Mouse (Mus musculus): ENCODE measurements around the gene Olfr631. TPM values are rescaled to one million over a fixed set of nuclear protein-coding genes. Genes with fewer than 3 reads are reported as not detected.

The Olfr631 gene
- polyA plus RNA-seq (2014; fragmentation: Nextera tagmentation; extraction: Ambion mirVana), result not detected in 2 replicates

DNA sequence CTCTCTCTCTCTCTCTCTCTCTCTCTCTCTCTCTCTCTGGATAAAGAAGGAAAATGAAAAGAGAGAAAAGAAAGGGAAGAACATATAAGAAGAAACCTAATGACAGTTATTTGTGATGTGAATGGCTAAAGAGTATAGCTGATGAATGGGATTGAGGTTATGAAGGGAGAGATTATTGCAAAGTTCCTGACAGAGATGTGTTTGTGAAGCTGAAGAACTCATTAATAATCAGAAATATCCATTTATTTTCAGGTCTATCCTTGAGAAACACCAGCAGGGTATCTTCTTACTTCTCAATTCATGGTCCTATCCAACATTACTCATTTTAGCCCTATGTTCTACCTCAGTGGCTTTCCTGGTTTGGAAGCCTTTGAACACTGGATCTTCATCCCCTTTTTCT, at the start of gene Olfr631:
Olfr631 (plus strand) TSS at position 301 of the 400 bp plus-strand sequence.
- H3K9ac ChIP-seq (ENCODE audit: low read length), result no peak within 1 kb of the TSS
- no peak within 1 kb of the TSS for H3K4me2 ChIP-seq (ENCODE audit: low read length)
- H3K4me3 ChIP-seq (ENCODE audit: low read depth, low read length), result no peak within 1 kb of the TSS
- no peaks in the 10 kb centered on the region for H3K9me3 ChIP-seq (ENCODE audit: control insufficient read depth, low read length)
- no peaks in the 10 kb centered on the region for H3K36me3 ChIP-seq (ENCODE audit: control insufficient read depth, insufficient read depth, low read length)
- H3K4me1 ChIP-seq (replicated peaks; ENCODE audit: control insufficient read depth, insufficient read depth, low read length), result no peaks in the 10 kb centered on the region
- DNase-seq (ENCODE audit: low spot score) (no peak), ATAC-seq (replicated peaks; ENCODE audit: low FRiP score, low TSS enrichment, low read depth) (no peak)
- H3K27me3 ChIP-seq (replicated peaks; ENCODE audit: control insufficient read depth, insufficient read depth, low read length), result no peaks in the 10 kb centered on the region
- no peak within 1 kb of the TSS for H3K27ac ChIP-seq (ENCODE audit: low read depth)

- DNase-seq (ENCODE audit: low spot score) (no peak), ATAC-seq (replicated peaks; ENCODE audit: low FRiP score, low TSS enrichment, low read depth) (no peak)
- no peak within 1 kb of the TSS for H3K27ac ChIP-seq (ENCODE audit: low read depth)
- H3K27me3 ChIP-seq (replicated peaks; ENCODE audit: control insufficient read depth, insufficient read depth, low read length), result no peaks in the 10 kb centered on the region
- no peak within 1 kb of the TSS for H3K4me3 ChIP-seq (ENCODE audit: low read depth, low read length)
- H3K9ac ChIP-seq (ENCODE audit: low read length), result no peak within 1 kb of the TSS
- no peak within 1 kb of the TSS for H3K4me2 ChIP-seq (ENCODE audit: low read length)
- no peaks in the 10 kb centered on the region for H3K36me3 ChIP-seq (ENCODE audit: control insufficient read depth, insufficient read depth, low read length)
- H3K4me1 ChIP-seq (replicated peaks; ENCODE audit: control insufficient read depth, insufficient read depth, low read length), result no peaks in the 10 kb centered on the region
- H3K9me3 ChIP-seq (ENCODE audit: control insufficient read depth, low read length), result no peaks in the 10 kb centered on the region
Measured at GRCm38 (mm10) chr7:103886152-103886551, 42.5 kb upstream of the Olfr631 start, which contains the start of gene Olfr66. TSS of gene Olfr66 (minus strand) at chr7:103886252.

GRCm38 (mm10) chr7:103894385-103894784, 34.2 kb upstream of the Olfr631 start, which contains the start of gene Olfr64:
TSS of gene Olfr64 (minus strand) at chr7:103894485.
- no peak for DNase-seq (ENCODE audit: low spot score)
- Histone ChIP-seq H3K9ac (ENCODE audit: low read length) (no peak within 1 kb of the TSS), H3K4me3 (ENCODE audit: low read depth, low read length) (no peak within 1 kb of the TSS), H3K9me3 (ENCODE audit: control insufficient read depth, low read length) (no peaks in the 10 kb centered on the region), H3K27ac (ENCODE audit: low read depth) (no peak within 1 kb of the TSS), H3K36me3 (ENCODE audit: control insufficient read depth, insufficient read depth, low read length) (no peaks in the 10 kb centered on the region), H3K4me1 (replicated peaks; ENCODE audit: control insufficient read depth, insufficient read depth, low read length) (no peaks in the 10 kb centered on the region), H3K4me2 (ENCODE audit: low read length) (no peak within 1 kb of the TSS), H3K27me3 (replicated peaks; ENCODE audit: control insufficient read depth, insufficient read depth, low read length) (no peaks in the 10 kb centered on the region)
- no peak for ATAC-seq (replicated peaks; ENCODE audit: low FRiP score, low TSS enrichment, low read depth)
- 79% methylated on average over 1 of the region's 1 CpGs for WGBS

GRCm38 (mm10) chr7:103903187-103903586, 25.4 kb upstream of the Olfr631 start, which contains the start of gene Olfr65:
TSS of gene Olfr65 (plus strand) at chr7:103903487.
- DNase-seq (ENCODE audit: low spot score) (no peak), ATAC-seq (replicated peaks; ENCODE audit: low FRiP score, low TSS enrichment, low read depth) (no peak)
- Histone ChIP-seq H3K4me3 (ENCODE audit: low read depth, low read length) (no peak within 1 kb of the TSS), H3K4me1 (replicated peaks; ENCODE audit: control insufficient read depth, insufficient read depth, low read length) (no peaks in the 10 kb centered on the region), H3K36me3 (ENCODE audit: control insufficient read depth, insufficient read depth, low read length) (no peaks in the 10 kb centered on the region), H3K27me3 (replicated peaks; ENCODE audit: control insufficient read depth, insufficient read depth, low read length) (no peaks in the 10 kb centered on the region), H3K9me3 (ENCODE audit: control insufficient read depth, low read length) (no peaks in the 10 kb centered on the region), H3K9ac (ENCODE audit: low read length) (no peak within 1 kb of the TSS), H3K4me2 (ENCODE audit: low read length) (no peak within 1 kb of the TSS), H3K27ac (ENCODE audit: low read depth) (no peak within 1 kb of the TSS)
- 69% methylated on average over 2 of the region's 2 CpGs for WGBS

DNA sequence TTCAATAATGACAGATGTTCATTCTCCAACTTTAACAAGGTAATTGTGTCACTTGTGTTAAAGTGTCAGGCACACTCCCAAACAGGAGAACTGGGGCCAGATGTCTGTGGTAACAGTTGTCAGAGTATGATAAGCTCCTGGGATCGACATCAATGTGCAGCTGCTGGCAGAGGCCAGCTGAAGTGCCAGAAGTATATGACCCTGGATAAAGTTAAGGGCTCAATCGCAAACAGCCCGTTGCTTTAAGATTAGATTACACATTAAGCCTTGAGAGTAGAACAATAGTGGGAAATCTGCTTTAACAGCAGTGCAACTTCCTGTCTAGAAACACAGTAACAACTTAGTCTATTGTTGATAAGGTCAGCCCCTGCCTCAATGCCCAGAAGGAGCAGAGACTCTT, 18.6 kb upstream of the Olfr631 start:
- ATAC-seq (replicated peaks; ENCODE audit: low FRiP score, low TSS enrichment, low read depth), result no peak
- H3K9me3 ChIP-seq (ENCODE audit: control insufficient read depth, low read length), result no peaks in the 10 kb centered on the region
- DNase-seq (ENCODE audit: low spot score), result no peak
- H3K4me1 ChIP-seq (replicated peaks; ENCODE audit: control insufficient read depth, insufficient read depth, low read length), result no peaks in the 10 kb centered on the region
- no peak overlapping the region for H3K4me2 ChIP-seq (ENCODE audit: low read length)
- no peak overlapping the region for H3K9ac ChIP-seq (ENCODE audit: low read length)
- no peaks in the 10 kb centered on the region for H3K36me3 ChIP-seq (ENCODE audit: control insufficient read depth, insufficient read depth, low read length)
- no peaks in the 10 kb centered on the region for H3K27me3 ChIP-seq (replicated peaks; ENCODE audit: control insufficient read depth, insufficient read depth, low read length)
- no peak overlapping the region for H3K4me3 ChIP-seq (ENCODE audit: low read depth, low read length)
- H3K27ac ChIP-seq (ENCODE audit: low read depth), result no peak overlapping the region
- WGBS, result 22% methylated on average over 3 of the region's 3 CpGs

DNA sequence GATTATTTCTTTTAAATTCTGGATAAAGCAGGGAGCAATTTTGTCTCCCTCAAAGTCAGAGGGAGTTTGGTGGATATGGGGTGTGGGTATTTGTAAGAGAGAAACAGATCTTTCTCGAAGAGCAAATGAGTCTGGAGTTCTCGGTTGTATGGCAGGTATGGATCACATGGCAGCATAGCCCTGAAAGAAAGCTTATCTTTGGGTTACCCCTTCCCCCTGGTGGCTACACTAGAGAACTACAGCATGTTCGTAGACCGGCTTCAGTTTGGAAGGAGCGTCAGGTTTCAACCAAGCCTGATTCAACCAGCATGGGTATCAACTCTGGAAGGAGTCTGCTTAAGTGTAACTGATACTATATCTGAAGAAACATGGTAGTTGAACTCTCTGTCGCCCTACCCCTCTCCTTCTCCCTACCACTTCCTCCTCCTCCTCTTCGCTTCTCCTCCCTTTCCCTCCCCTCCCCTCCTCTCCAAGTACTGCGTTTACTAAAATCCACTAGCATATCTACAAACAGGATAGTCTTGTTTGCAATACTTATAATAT, 15.6 kb upstream of the Olfr631 start:
- DNase-seq (ENCODE audit: low spot score) (no peak), ATAC-seq (replicated peaks; ENCODE audit: low FRiP score, low TSS enrichment, low read depth) (no peak)
- H3K4me3 ChIP-seq (ENCODE audit: low read depth, low read length), result no peak overlapping the region
- no peaks in the 10 kb centered on the region for H3K36me3 ChIP-seq (ENCODE audit: control insufficient read depth, insufficient read depth, low read length)
- H3K9me3 ChIP-seq (ENCODE audit: control insufficient read depth, low read length), result no peaks in the 10 kb centered on the region
- H3K9ac ChIP-seq (ENCODE audit: low read length), result no peak overlapping the region
- H3K4me1 ChIP-seq (replicated peaks; ENCODE audit: control insufficient read depth, insufficient read depth, low read length), result no peaks in the 10 kb centered on the region
- no peak overlapping the region for H3K4me2 ChIP-seq (ENCODE audit: low read length)
- no peaks in the 10 kb centered on the region for H3K27me3 ChIP-seq (replicated peaks; ENCODE audit: control insufficient read depth, insufficient read depth, low read length)
- H3K27ac ChIP-seq (ENCODE audit: low read depth), result no peak overlapping the region
- WGBS, result 38% methylated on average over 8 of the region's 8 CpGs

DNA sequence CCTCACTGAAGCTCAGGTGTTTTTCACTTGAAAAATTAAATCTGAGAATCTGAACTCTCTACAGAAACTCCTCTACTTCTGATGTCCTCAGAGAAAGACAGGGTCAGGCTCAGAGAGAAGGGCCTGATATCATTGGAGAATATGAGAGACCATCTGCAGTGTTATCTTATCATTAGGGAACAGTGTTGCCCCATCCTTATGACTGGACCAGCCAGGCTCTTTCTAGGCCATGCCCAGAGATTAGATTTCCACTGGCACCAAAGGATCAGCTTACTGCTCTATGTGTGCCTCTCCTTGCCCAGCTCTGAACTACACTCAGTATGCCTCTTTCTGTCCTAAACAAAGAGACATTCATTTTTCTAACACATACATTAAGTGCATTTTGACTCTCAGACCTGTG, 13.3 kb upstream of the Olfr631 start:
- H3K4me3 ChIP-seq (ENCODE audit: low read depth, low read length), result no peak overlapping the region
- H3K9ac ChIP-seq (ENCODE audit: low read length), result no peak overlapping the region
- no peak overlapping the region for H3K27ac ChIP-seq (ENCODE audit: low read depth)
- no peak for ATAC-seq (replicated peaks; ENCODE audit: low FRiP score, low TSS enrichment, low read depth)
- DNase-seq (ENCODE audit: low spot score), result no peak
- H3K9me3 ChIP-seq (ENCODE audit: control insufficient read depth, low read length), result no peaks in the 10 kb centered on the region
- no peaks in the 10 kb centered on the region for H3K36me3 ChIP-seq (ENCODE audit: control insufficient read depth, insufficient read depth, low read length)
- H3K27me3 ChIP-seq (replicated peaks; ENCODE audit: control insufficient read depth, insufficient read depth, low read length), result no peaks in the 10 kb centered on the region
- H3K4me1 ChIP-seq (replicated peaks; ENCODE audit: control insufficient read depth, insufficient read depth, low read length), result no peaks in the 10 kb centered on the region
- H3K4me2 ChIP-seq (ENCODE audit: low read length), result no peak overlapping the region

DNA sequence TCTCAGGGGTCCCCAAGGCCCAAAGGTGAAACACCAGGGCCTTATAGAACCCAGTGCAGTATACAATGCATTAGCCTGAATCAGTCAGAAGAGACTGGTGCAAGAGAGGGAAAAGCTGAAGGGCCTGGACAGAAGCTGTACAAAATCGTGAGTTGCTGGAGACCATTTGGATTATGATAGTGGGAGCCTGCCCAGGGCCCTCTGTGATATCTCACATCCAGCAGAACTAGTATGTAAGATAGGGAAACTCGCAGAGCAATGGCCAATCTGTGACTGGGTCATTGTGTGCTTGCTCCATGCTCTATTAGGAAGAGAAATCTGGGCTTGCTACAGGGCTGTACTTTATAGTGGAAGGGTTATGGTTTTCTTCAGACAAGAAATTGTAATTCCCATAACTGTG, 5.6 kb downstream of the Olfr631 start, which contains the start of gene Olfr632:
Olfr632 (plus strand) TSS at position 84 of the 400 bp plus-strand sequence.
- H3K4me1 ChIP-seq (replicated peaks; ENCODE audit: control insufficient read depth, insufficient read depth, low read length), result no peaks in the 10 kb centered on the region
- no peaks in the 10 kb centered on the region for H3K36me3 ChIP-seq (ENCODE audit: control insufficient read depth, insufficient read depth, low read length)
- ATAC-seq (replicated peaks; ENCODE audit: low FRiP score, low TSS enrichment, low read depth), result no peak
- no peak within 1 kb of the TSS for H3K4me2 ChIP-seq (ENCODE audit: low read length)
- H3K4me3 ChIP-seq (ENCODE audit: low read depth, low read length), result no peak within 1 kb of the TSS
- H3K27me3 ChIP-seq (replicated peaks; ENCODE audit: control insufficient read depth, insufficient read depth, low read length), result no peaks in the 10 kb centered on the region
- 75% methylated on average over 2 of the region's 2 CpGs for WGBS
- no peak for DNase-seq (ENCODE audit: low spot score)
- H3K27ac ChIP-seq (ENCODE audit: low read depth), result no peak within 1 kb of the TSS
- H3K9ac ChIP-seq (ENCODE audit: low read length), result no peak within 1 kb of the TSS
- H3K9me3 ChIP-seq (ENCODE audit: control insufficient read depth, low read length), result no peaks in the 10 kb centered on the region

DNA sequence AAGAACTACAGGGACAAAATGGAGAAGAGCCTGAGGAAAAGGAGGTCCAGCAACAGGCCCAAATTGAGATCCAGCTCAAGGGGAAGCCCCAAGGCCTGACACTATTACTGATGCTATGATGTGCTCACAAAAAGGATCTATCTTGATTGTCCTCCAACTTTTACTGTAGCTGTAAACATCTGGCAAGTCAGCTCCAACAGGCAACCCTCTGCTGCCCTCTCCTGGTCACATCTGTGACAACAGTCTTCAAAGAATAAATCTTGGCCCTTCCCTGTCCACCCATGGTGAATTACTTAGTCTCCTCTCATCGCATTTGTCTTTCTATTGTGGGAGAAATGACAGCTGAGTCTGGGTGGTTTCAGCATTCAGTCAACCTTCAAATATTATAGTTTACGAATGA, 14.1 kb downstream of the Olfr631 start:
- H3K27ac ChIP-seq (ENCODE audit: low read depth), result no peak overlapping the region
- WGBS, result 25% methylated on average over 2 of the region's 2 CpGs
- H3K9ac ChIP-seq (ENCODE audit: low read length), result no peak overlapping the region
- DNase-seq (ENCODE audit: low spot score), result peak; percentile 82
- H3K27me3 ChIP-seq (replicated peaks; ENCODE audit: control insufficient read depth, insufficient read depth, low read length), result no peaks in the 10 kb centered on the region
- H3K4me1 ChIP-seq (replicated peaks; ENCODE audit: control insufficient read depth, insufficient read depth, low read length), result no peaks in the 10 kb centered on the region
- no peaks in the 10 kb centered on the region for H3K9me3 ChIP-seq (ENCODE audit: control insufficient read depth, low read length)
- no peak for ATAC-seq (replicated peaks; ENCODE audit: low FRiP score, low TSS enrichment, low read depth)
- no peak overlapping the region for H3K4me2 ChIP-seq (ENCODE audit: low read length)
- no peaks in the 10 kb centered on the region for H3K36me3 ChIP-seq (ENCODE audit: control insufficient read depth, insufficient read depth, low read length)
- H3K4me3 ChIP-seq (ENCODE audit: low read depth, low read length), result no peak overlapping the region

All from intestine, embryonic 14.5 days (tissue).